Mouse (Mus musculus): ENCODE measurements around the gene Dmrtb1.

Gene Dmrtb1

GRCm38 (mm10) chr4:107681099-107681849 lies 2.8 kb downstream of the Dmrtb1 start:
- no peak for DNase-seq (ENCODE audit: extremely low read depth, low read depth, low spot score)

GRCm38 (mm10) chr4:107680311-107681098 lies 3.5 kb downstream of the Dmrtb1 start:
- no peak for DNase-seq (ENCODE audit: extremely low read depth, low read depth, low spot score)

- no peak for DNase-seq (ENCODE audit: extremely low read depth, low read depth, low spot score)
These were observed 8.4 kb downstream of the Dmrtb1 start for GRCm38 (mm10) chr4:107675645-107676044.

GRCm38 (mm10) chr4:107674322-107674644 lies 9.7 kb downstream of the Dmrtb1 start:
- no peak for DNase-seq (ENCODE audit: extremely low read depth, low read depth, low spot score)

- no peak for DNase-seq (ENCODE audit: extremely low read depth, low read depth, low spot score)
These were observed 10.2 kb downstream of the Dmrtb1 start for GRCm38 (mm10) chr4:107673638-107674321.

- no peak for DNase-seq (ENCODE audit: extremely low read depth, low read depth, low spot score)
These were observed 13.3 kb downstream of the Dmrtb1 start for GRCm38 (mm10) chr4:107670731-107671130.

GRCm38 (mm10) chr4:107668514-107668913 lies 15.5 kb downstream of the Dmrtb1 start:
- no peak for DNase-seq (ENCODE audit: extremely low read depth, low read depth, low spot score)

GRCm38 (mm10) chr4:107660649-107661048 lies 23.4 kb downstream of the Dmrtb1 start:
- no peak for DNase-seq (ENCODE audit: extremely low read depth, low read depth, low spot score)

GRCm38 (mm10) chr4:107653280-107653643 lies 30.8 kb downstream of the Dmrtb1 start:
- no peak for DNase-seq (ENCODE audit: extremely low read depth, low read depth, low spot score)

- DNase-seq (ENCODE audit: extremely low read depth, low read depth, low spot score) = no peak
These were observed 31.3 kb downstream of the Dmrtb1 start for GRCm38 (mm10) chr4:107652598-107653279.

GRCm38 (mm10) chr4:107651021-107651496 lies 33.0 kb downstream of the Dmrtb1 start:
- no peak for DNase-seq (ENCODE audit: extremely low read depth, low read depth, low spot score)

- no peak for DNase-seq (ENCODE audit: extremely low read depth, low read depth, low spot score)
These were observed 35.0 kb downstream of the Dmrtb1 start for GRCm38 (mm10) chr4:107648959-107649485.

GRCm38 (mm10) chr4:107641624-107642023 lies 42.4 kb downstream of the Dmrtb1 start:
- DNase-seq (ENCODE audit: extremely low read depth, low read depth, low spot score) = no peak

- DNase-seq (ENCODE audit: extremely low read depth, low read depth, low spot score) = no peak
These were observed 45.7 kb downstream of the Dmrtb1 start for GRCm38 (mm10) chr4:107638303-107638702.

GRCm38 (mm10) chr4:107637670-107638069 lies 46.4 kb downstream of the Dmrtb1 start:
- DNase-seq (ENCODE audit: extremely low read depth, low read depth, low spot score) = no peak

- no peak for DNase-seq (ENCODE audit: extremely low read depth, low read depth, low spot score)
These were observed 47.9 kb downstream of the Dmrtb1 start for GRCm38 (mm10) chr4:107636099-107636498.

GRCm38 (mm10) chr4:107634631-107635030 lies 49.4 kb downstream of the Dmrtb1 start:
- no peak for DNase-seq (ENCODE audit: extremely low read depth, low read depth, low spot score)

- no peak for DNase-seq (ENCODE audit: extremely low read depth, low read depth, low spot score)
These were observed 55.1 kb downstream of the Dmrtb1 start for GRCm38 (mm10) chr4:107628921-107629411.

GRCm38 (mm10) chr4:107628226-107628625 lies 55.8 kb downstream of the Dmrtb1 start:
- no peak for DNase-seq (ENCODE audit: extremely low read depth, low read depth, low spot score)

All from fat pad, adult 2 months (tissue).